Mouse (Mus musculus) heart, adult 2 months (tissue): ENCODE data around the gene Asic5.
A peak's percentile ranks its signal among the peaks of the same experiment; 100 is the strongest.

Source experiments
- CTCF ChIP-seq: fragments of 200-600 bp; IDR thresholded peaks from 2 replicates; pipeline ENCODE4 v1.8.1; 2022; ENCODE audit warnings: antibody characterized with exemption, mild to moderate bottlenecking, moderate library complexity
- POLR2A ChIP-seq: fragments of 200-500 bp; IDR thresholded peaks from 2 replicates; pipeline ENCODE4 v1.6.1; 2011; ENCODE audit warnings: mild to moderate bottlenecking, low read depth, low read length, control low read depth; ENCODE audit not compliant: insufficient read depth

DNA sequence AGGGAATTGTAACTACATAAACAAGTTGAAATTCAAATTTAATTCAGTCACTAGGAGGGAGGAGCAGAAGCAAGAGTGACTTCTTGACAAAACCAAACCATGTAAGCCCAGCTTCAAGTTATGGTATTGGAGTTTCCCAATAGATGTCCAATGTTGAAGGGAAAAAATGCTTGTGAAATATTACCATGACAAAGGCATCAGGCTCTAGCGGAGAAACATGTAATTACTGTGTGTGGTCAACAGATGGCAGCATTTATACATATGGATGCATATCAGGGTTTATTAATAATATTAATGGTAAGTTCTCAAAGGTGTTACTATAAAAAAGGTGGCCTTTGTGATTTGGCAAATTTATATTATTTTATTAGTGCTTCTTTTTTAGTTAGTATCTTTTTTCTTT is 13.9 kb downstream of the Asic5 start:
- TF ChIP-seq CTCF: peak; percentile 88
- TF ChIP-seq POLR2A: no peak
